Mouse (Mus musculus): ENCODE measurements around the gene Mier1. TPM values are rescaled to one million over a fixed set of nuclear protein-coding genes. Genes with fewer than 3 reads are reported as not detected.

Gene Mier1
- polyA plus RNA-seq, 1 experiment from 2014 or later, result 39.9 TPM

DNA sequence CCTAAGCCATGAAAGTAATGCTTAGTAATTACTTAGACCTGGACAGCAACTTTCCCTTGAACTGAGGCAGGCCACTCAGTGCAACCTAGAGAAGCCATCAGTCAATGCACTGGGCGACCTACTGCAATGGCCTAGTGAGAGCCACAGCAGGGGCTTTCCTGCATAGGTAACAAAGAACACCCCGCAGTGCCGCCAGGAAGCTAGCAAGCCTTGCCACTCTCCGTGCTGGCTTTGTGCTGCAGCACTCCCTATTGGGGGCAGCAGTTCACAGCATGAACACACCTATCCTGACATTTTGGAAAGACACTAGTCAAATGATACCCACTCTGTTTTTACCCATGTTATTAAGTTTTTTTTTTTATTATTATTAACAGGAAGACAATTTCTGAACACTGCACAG is 84.9 kb downstream of the Mier1 start:
- Histone ChIP-seq H3K4me2 (ENCODE audit: low read length) (no peak overlapping the region), H3K27me3 (replicated peaks; ENCODE audit: control insufficient read depth, insufficient read depth, low read length) (no peaks in the 10 kb centered on the region), H3K4me3 (ENCODE audit: low read depth, low read length) (no peak overlapping the region), H3K36me3 (ENCODE audit: control insufficient read depth, insufficient read depth, low read length) (peaks cover 39% of the 10 kb centered on the region), H3K9ac (ENCODE audit: low read length) (no peak overlapping the region), H3K4me1 (replicated peaks; ENCODE audit: control insufficient read depth, insufficient read depth, low read length) (no peaks in the 10 kb centered on the region), H3K27ac (ENCODE audit: low read depth) (no peak overlapping the region), H3K9me3 (ENCODE audit: control insufficient read depth, low read length) (no peaks in the 10 kb centered on the region)
- ATAC-seq (replicated peaks; ENCODE audit: low FRiP score, low TSS enrichment, low read depth) (no peak), DNase-seq (ENCODE audit: low spot score) (no peak)
- 43% methylated on average over 4 of the region's 4 CpGs for WGBS

DNA sequence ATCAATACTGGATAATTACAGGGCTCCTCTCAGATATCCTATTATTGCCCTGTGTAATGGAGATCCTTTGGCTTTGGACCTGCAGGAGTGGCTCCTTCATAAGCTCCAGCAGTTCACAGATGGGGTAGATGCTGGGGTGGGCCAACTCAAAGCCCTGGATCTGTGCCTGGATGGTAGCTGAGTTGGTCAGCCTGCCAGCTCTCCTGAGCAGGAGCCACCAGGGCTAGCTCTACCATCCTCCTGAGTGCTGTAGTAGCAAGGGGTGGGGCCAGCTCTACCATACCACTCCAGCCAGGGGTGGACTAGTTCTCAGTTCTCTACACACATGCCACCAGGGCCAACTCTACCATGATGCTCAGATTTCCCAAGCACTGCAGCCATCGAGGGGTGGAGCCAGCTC is 85.9 kb downstream of the Mier1 start:
- peaks cover 48% of the 10 kb centered on the region for H3K36me3 ChIP-seq (ENCODE audit: control insufficient read depth, insufficient read depth, low read length)
- H3K4me1 ChIP-seq (replicated peaks; ENCODE audit: control insufficient read depth, insufficient read depth, low read length), result no peaks in the 10 kb centered on the region
- no peaks in the 10 kb centered on the region for H3K9me3 ChIP-seq (ENCODE audit: control insufficient read depth, low read length)
- H3K27ac ChIP-seq (ENCODE audit: low read depth), result no peak overlapping the region
- WGBS, result 89% methylated on average over 1 of the region's 1 CpGs
- no peak overlapping the region for H3K9ac ChIP-seq (ENCODE audit: low read length)
- DNase-seq (ENCODE audit: low spot score) (no peak), ATAC-seq (replicated peaks; ENCODE audit: low FRiP score, low TSS enrichment, low read depth) (no peak)
- H3K4me2 ChIP-seq (ENCODE audit: low read length), result no peak overlapping the region
- no peak overlapping the region for H3K4me3 ChIP-seq (ENCODE audit: low read depth, low read length)
- no peaks in the 10 kb centered on the region for H3K27me3 ChIP-seq (replicated peaks; ENCODE audit: control insufficient read depth, insufficient read depth, low read length)

GRCm38 (mm10) chr4:103203646-103204045 is 89.5 kb downstream of the Mier1 start:
- ATAC-seq (replicated peaks; ENCODE audit: low FRiP score, low TSS enrichment, low read depth) (no peak), DNase-seq (ENCODE audit: low spot score) (peak; percentile 24)
- no peaks in the 10 kb centered on the region for H3K4me1 ChIP-seq (replicated peaks; ENCODE audit: control insufficient read depth, insufficient read depth, low read length)
- H3K27me3 ChIP-seq (replicated peaks; ENCODE audit: control insufficient read depth, insufficient read depth, low read length), result no peaks in the 10 kb centered on the region
- H3K27ac ChIP-seq (ENCODE audit: low read depth), result no peak overlapping the region
- no peaks in the 10 kb centered on the region for H3K9me3 ChIP-seq (ENCODE audit: control insufficient read depth, low read length)
- H3K4me2 ChIP-seq (ENCODE audit: low read length), result no peak overlapping the region
- H3K4me3 ChIP-seq (ENCODE audit: low read depth, low read length), result no peak overlapping the region
- 78% methylated on average over 2 of the region's 2 CpGs for WGBS
- no peak overlapping the region for H3K9ac ChIP-seq (ENCODE audit: low read length)
- peaks cover 58% of the 10 kb centered on the region for H3K36me3 ChIP-seq (ENCODE audit: control insufficient read depth, insufficient read depth, low read length)

DNA sequence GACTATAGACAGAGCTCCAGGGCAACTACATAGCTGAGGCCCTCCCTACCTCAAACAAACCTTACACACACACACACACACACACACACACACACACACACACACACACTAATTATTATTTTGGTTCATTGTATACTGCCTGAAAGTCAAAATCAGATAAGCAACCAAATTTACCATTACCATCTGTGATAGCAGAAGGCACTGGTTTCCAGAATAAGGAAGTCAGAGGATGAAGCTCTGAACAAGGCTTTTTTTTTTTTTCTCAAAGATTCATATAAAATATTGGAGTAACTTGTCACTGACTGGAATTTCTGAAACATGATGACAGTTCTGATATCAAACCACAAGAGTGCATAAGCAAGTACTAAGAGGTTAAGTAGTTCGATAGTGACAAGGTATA is 94.4 kb downstream of the Mier1 start:
- WGBS, result 87% methylated on average over 1 of the region's 1 CpGs
- H3K36me3 ChIP-seq (ENCODE audit: control insufficient read depth, insufficient read depth, low read length), result peaks cover 65% of the 10 kb centered on the region

DNA sequence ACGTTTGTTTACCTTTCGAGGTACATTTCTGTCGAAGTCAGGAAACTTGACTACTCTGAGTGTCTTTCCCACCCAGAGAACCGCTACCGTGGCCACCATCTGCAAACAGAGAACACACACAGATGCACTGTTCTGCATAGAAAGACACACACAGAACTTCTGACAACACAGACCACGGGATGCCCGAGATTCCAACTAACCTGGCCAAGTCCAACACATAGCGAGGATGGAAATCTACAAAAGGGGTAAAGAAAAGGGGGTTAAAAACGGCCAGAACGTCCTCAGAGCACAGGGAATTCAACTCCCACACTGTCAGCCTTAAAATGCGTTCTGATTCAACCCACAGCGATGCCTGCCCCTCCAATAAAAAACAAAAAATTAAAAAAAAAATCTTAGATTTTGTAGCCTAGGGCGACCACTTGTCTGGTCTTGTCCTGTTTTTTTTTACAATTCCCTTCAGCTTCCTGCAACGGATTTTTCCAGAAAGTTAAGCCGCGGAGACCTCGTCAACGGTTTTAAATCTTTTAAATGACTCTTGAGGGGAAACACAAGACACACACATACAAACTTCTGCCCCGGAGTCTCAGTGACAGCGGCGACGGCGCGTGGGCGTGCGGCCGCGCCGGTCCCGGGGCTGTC is 99.8 kb downstream of the Mier1 start:
- Histone ChIP-seq H3K9ac (ENCODE audit: low read length) (peak overlapping the region; percentile 98), H3K9me3 (ENCODE audit: control insufficient read depth, low read length) (no peaks in the 10 kb centered on the region), H3K27ac (ENCODE audit: low read depth) (peak overlapping the region; percentile 95), H3K4me2 (ENCODE audit: low read length) (peak overlapping the region; percentile 57), H3K27me3 (replicated peaks; ENCODE audit: control insufficient read depth, insufficient read depth, low read length) (no peaks in the 10 kb centered on the region), H3K4me1 (replicated peaks; ENCODE audit: control insufficient read depth, insufficient read depth, low read length) (peaks cover 16% of the 10 kb centered on the region; the same call in 1 of the 2 replicates), H3K4me3 (ENCODE audit: low read depth, low read length) (peak overlapping the region; percentile 92), H3K36me3 (ENCODE audit: control insufficient read depth, insufficient read depth, low read length) (peaks cover 20% of the 10 kb centered on the region)
- DNase-seq (ENCODE audit: low spot score) (peak; percentile 62), ATAC-seq (replicated peaks; ENCODE audit: low FRiP score, low TSS enrichment, low read depth) (no peak)
- 2% methylated on average over 30 of the region's 30 CpGs for WGBS

More for the DNA sequence above, 94.4 kb downstream of the Mier1 start:
- ATAC-seq (replicated peaks; ENCODE audit: low FRiP score, low TSS enrichment, low read depth), result no peak
- Histone ChIP-seq H3K27me3 (replicated peaks; ENCODE audit: control insufficient read depth, insufficient read depth, low read length) (no peaks in the 10 kb centered on the region), H3K4me1 (replicated peaks; ENCODE audit: control insufficient read depth, insufficient read depth, low read length) (peaks cover 11% of the 10 kb centered on the region; the same call in 1 of the 2 replicates), H3K9me3 (ENCODE audit: control insufficient read depth, low read length) (no peaks in the 10 kb centered on the region), H3K4me3 (ENCODE audit: low read depth, low read length) (no peak overlapping the region), H3K4me2 (ENCODE audit: low read length) (no peak overlapping the region), H3K9ac (ENCODE audit: low read length) (no peak overlapping the region), H3K27ac (ENCODE audit: low read depth) (no peak overlapping the region)
- no peak for DNase-seq (ENCODE audit: low spot score)

- ATAC-seq (replicated peaks; ENCODE audit: low FRiP score, low TSS enrichment, low read depth) (peak; percentile 74), DNase-seq (ENCODE audit: low spot score) (peak; percentile 88)
- Histone ChIP-seq H3K4me1 (replicated peaks; ENCODE audit: control insufficient read depth, insufficient read depth, low read length) (peaks cover 16% of the 10 kb centered on the region; the same call in 1 of the 2 replicates), H3K9ac (ENCODE audit: low read length) (peak overlapping the region; percentile 98), H3K27ac (ENCODE audit: low read depth) (peak overlapping the region; percentile 95), H3K27me3 (replicated peaks; ENCODE audit: control insufficient read depth, insufficient read depth, low read length) (no peaks in the 10 kb centered on the region), H3K4me3 (ENCODE audit: low read depth, low read length) (peak overlapping the region; percentile 92), H3K4me2 (ENCODE audit: low read length) (peak overlapping the region; percentile 57), H3K9me3 (ENCODE audit: control insufficient read depth, low read length) (no peaks in the 10 kb centered on the region), H3K36me3 (ENCODE audit: control insufficient read depth, insufficient read depth, low read length) (peaks cover 14% of the 10 kb centered on the region)
- under 1% methylated on average over 44 of the region's 48 CpGs for WGBS
Measured at GRCm38 (mm10) chr4:103214498-103214924, 100.3 kb downstream of the Mier1 start.

Other genes starting within 250 kb of the Mier1 start
- 0.47 and 0.67 TPM in 2 replicates for gene Tctex1d1, start 135.8 kb upstream of the Mier1 start, polyA plus RNA-seq (2014; fragmentation: Nextera tagmentation; extraction: Ambion mirVana)
- not detected in 2 replicates for gene Insl5, start 87.5 kb upstream of the Mier1 start, polyA plus RNA-seq (2014; fragmentation: Nextera tagmentation; extraction: Ambion mirVana)
- gene Wdr78, start 165 bp downstream of the Mier1 start, polyA plus RNA-seq (2014; fragmentation: Nextera tagmentation; extraction: Ambion mirVana), result 2.0 TPM in 2 replicates
- 9.4 and 9.7 TPM in 2 replicates for gene Slc35d1, start 100.8 kb downstream of the Mier1 start, polyA plus RNA-seq (2014; fragmentation: Nextera tagmentation; extraction: Ambion mirVana)
- gene 4921539E11Rik, start 176.5 kb downstream of the Mier1 start, polyA plus RNA-seq (2014; fragmentation: Nextera tagmentation; extraction: Ambion mirVana), result not detected in 2 replicates
- 18.6 and 22.7 TPM in 2 replicates for gene Oma1, start 199.4 kb downstream of the Mier1 start, polyA plus RNA-seq (2014; fragmentation: Nextera tagmentation; extraction: Ambion mirVana)

Data from intestine, embryonic 14.5 days (tissue).